Mouse (Mus musculus) heart, postnatal 0 days (tissue): ENCODE measurements around the gene Fbxo21. TPM values are rescaled to one million over a fixed set of nuclear protein-coding genes. Genes with fewer than 3 reads are reported as not detected.

ENCODE experiments used
- ATAC-seq: fragments of 200-750 bp; cut with Nextera tagmentation; 2 replicates; pipeline ENCODE4 v1.8.0; 2017; ENCODE audit warnings: low read depth, moderate number of reproducible peaks, moderate library complexity; ENCODE audit not compliant: insufficient read depth
- DNase-seq: peaks from one replicate; pipeline ENCODE4 v3.0.0-alpha.2; 2016; ENCODE audit warnings: low spot score
- H3K27ac ChIP-seq: fragments of 300-500 bp; sonication (generic); 2 replicates; pipeline ENCODE4 v1.5.1; 2014; ENCODE audit warnings: low read depth, mild to moderate bottlenecking
- H3K27me3 ChIP-seq: fragments of 300-500 bp; sonication (generic); 2 replicates; pipeline ENCODE4 v1.6.1; 2014; ENCODE audit warnings: low read length, mixed read lengths; ENCODE audit not compliant: control insufficient read depth, insufficient read depth
- H3K36me3 ChIP-seq: fragments of 300-500 bp; sonication (generic); replicated peaks from 2 replicates; pipeline ENCODE4 v1.6.1; 2014; ENCODE audit warnings: low read length, mixed read lengths; ENCODE audit not compliant: control insufficient read depth, insufficient read depth
- H3K4me1 ChIP-seq: fragments of 300-500 bp; sonication (generic); 2 replicates; pipeline ENCODE4 v1.6.1; 2014; ENCODE audit warnings: antibody characterized with exemption; ENCODE audit not compliant: control insufficient read depth, insufficient read depth
- H3K4me2 ChIP-seq: fragments of 300-500 bp; sonication (generic); 2 replicates; pipeline ENCODE4 v1.6.1; 2014; ENCODE audit warnings: low read depth, mild to moderate bottlenecking, low read length, moderate library complexity
- H3K4me3 ChIP-seq: fragments of 300-500 bp; sonication (generic); 2 replicates; pipeline ENCODE4 v1.5.1; 2014; ENCODE audit warnings: low read depth, low read length
- H3K9ac ChIP-seq: fragments of 300-500 bp; sonication (generic); replicated peaks from 2 replicates; pipeline ENCODE4 v1.6.1; 2014; ENCODE audit warnings: low read depth, low read length, mixed read lengths
- H3K9me3 ChIP-seq: fragments of 300-500 bp; sonication (generic); replicated peaks from 2 replicates; pipeline ENCODE4 v1.6.1; 2016; ENCODE audit warnings: low read length; ENCODE audit not compliant: control insufficient read depth
- CTCF ChIP-seq: IDR thresholded peaks from 2 replicates; pipeline ENCODE4 v1.5.1; 2016; ENCODE audit warnings: antibody characterized with exemption, control low read depth, low read depth
- EP300 ChIP-seq: IDR thresholded peaks from 2 replicates; pipeline ENCODE4 v1.6.1; 2016; ENCODE audit warnings: antibody characterized with exemption, low read depth
- WGBS: fragments of 180-500 bp; shearing (Covaris S2); extraction: QIAGEN DNeasy Blood & Tissue Kit; methylation state at CpG from one replicate; pipeline ENCODE4 v1.1.7; 2014; 5-methylcytosine and 5-hydroxymethylcytosine counted together
- polyA plus RNA-seq: library from polyadenylated mRNA; unstranded; fragments of >200 nt; fragmentation: Nextera tagmentation; extraction: Ambion mirVana; gene quantifications from 2 replicates; pipeline ENCODE4 v1.2.1, GENCODE M21; 2015
- total RNA-seq: library from RNA; depleted of rRNA; stranded (reverse); fragments of >200 nt; gene quantifications from 2 replicates; pipeline ENCODE4 v1.2.3, GENCODE M21; 2014; ENCODE audit warnings: low replicate concordance

Fbxo21 gene
- total and polyA plus RNA-seq, 2 experiments from 2014 or later, result 36.0 to 50.8 TPM

- Histone ChIP-seq H3K36me3 (peaks cover 29% of the 10 kb centered on the region), H3K9me3 (no peaks in the 10 kb centered on the region), H3K27me3 (no peaks in the 10 kb centered on the region), H3K4me3 (no peak overlapping the region), H3K4me2 (no peak overlapping the region), H3K27ac (no peak overlapping the region), H3K4me1 (no peaks in the 10 kb centered on the region), H3K9ac (no peak overlapping the region)
- DNase-seq (no peak), ATAC-seq (no peak)
- TF ChIP-seq CTCF (no peak), EP300 (no peak)
- WGBS, result 82% methylated on average over 7 of the region's 7 CpGs
These were observed 34.3 kb downstream of the Fbxo21 start for GRCm38 (mm10) chr5:118010872-118011271.

- no peaks in the 10 kb centered on the region for H3K9me3 ChIP-seq
- 73% methylated on average over 7 of the region's 7 CpGs for WGBS
- no peaks in the 10 kb centered on the region for H3K27me3 ChIP-seq
- ATAC-seq (no peak), DNase-seq (no peak)
- H3K27ac ChIP-seq, result no peak overlapping the region
- TF ChIP-seq CTCF, result no peak
- no peak for TF ChIP-seq EP300
- H3K4me1 ChIP-seq, result no peaks in the 10 kb centered on the region
- H3K4me2 ChIP-seq, result no peak overlapping the region
- H3K9ac ChIP-seq, result no peak overlapping the region
- peaks cover 25% of the 10 kb centered on the region for H3K36me3 ChIP-seq
- H3K4me3 ChIP-seq, result no peak overlapping the region
These were observed 35.3 kb downstream of the Fbxo21 start for GRCm38 (mm10) chr5:118011796-118012195.

- Histone ChIP-seq H3K9ac (no peak overlapping the region), H3K27ac (no peak overlapping the region), H3K4me3 (no peak overlapping the region), H3K9me3 (no peaks in the 10 kb centered on the region), H3K4me1 (no peaks in the 10 kb centered on the region), H3K4me2 (no peak overlapping the region), H3K36me3 (no peaks in the 10 kb centered on the region), H3K27me3 (peaks cover 7% of the 10 kb centered on the region; the same call in 1 of the 2 replicates)
- ATAC-seq (peak; percentile 50; the same call in 1 of the 2 replicates), DNase-seq (peak; percentile 22)
- 25% methylated on average over 12 of the region's 12 CpGs for WGBS
- TF ChIP-seq CTCF, result no peak
- TF ChIP-seq EP300, result no peak
These were observed 38.5 kb downstream of the Fbxo21 start for GRCm38 (mm10) chr5:118015028-118015427.

GRCm38 (mm10) chr5:118015669-118016068 lies 39.1 kb downstream of the Fbxo21 start:
- no peaks in the 10 kb centered on the region for H3K4me1 ChIP-seq
- WGBS, result 93% methylated on average over 2 of the region's 2 CpGs
- no peak overlapping the region for H3K4me2 ChIP-seq
- no peak for DNase-seq
- TF ChIP-seq CTCF, result no peak
- TF ChIP-seq EP300, result no peak
- no peak overlapping the region for H3K27ac ChIP-seq
- H3K9ac ChIP-seq, result no peak overlapping the region
- no peak overlapping the region for H3K4me3 ChIP-seq
- H3K36me3 ChIP-seq, result no peaks in the 10 kb centered on the region
- no peaks in the 10 kb centered on the region for H3K9me3 ChIP-seq
- ATAC-seq, result no peak
- peaks cover 7% of the 10 kb centered on the region; the same call in 1 of the 2 replicates for H3K27me3 ChIP-seq

GRCm38 (mm10) chr5:118017527-118017926 lies 41.0 kb downstream of the Fbxo21 start:
- Histone ChIP-seq H3K4me1 (no peaks in the 10 kb centered on the region), H3K27ac (no peak overlapping the region), H3K9ac (no peak overlapping the region), H3K27me3 (peaks cover 7% of the 10 kb centered on the region; the same call in 1 of the 2 replicates), H3K9me3 (no peaks in the 10 kb centered on the region), H3K4me2 (no peak overlapping the region), H3K36me3 (no peaks in the 10 kb centered on the region), H3K4me3 (no peak overlapping the region)
- DNase-seq, result no peak
- WGBS, result 60% methylated on average over 5 of the region's 5 CpGs
- no peak for ATAC-seq
- TF ChIP-seq EP300, result no peak
- TF ChIP-seq CTCF, result no peak

- ATAC-seq, result no peak
- Histone ChIP-seq H3K27ac (no peak overlapping the region), H3K4me2 (no peak overlapping the region), H3K36me3 (no peaks in the 10 kb centered on the region), H3K4me1 (0 out of 2 replicates have a peak, but pooled peaks cover 3% of the 10 kb centered on the region), H3K27me3 (peaks cover 7% of the 10 kb centered on the region; the same call in 1 of the 2 replicates), H3K4me3 (no peak overlapping the region), H3K9ac (no peak overlapping the region), H3K9me3 (no peaks in the 10 kb centered on the region)
- TF ChIP-seq EP300, result no peak
- no peak for TF ChIP-seq CTCF
- no peak for DNase-seq
- 57% methylated on average over 11 of the region's 11 CpGs for WGBS
These were observed 43.4 kb downstream of the Fbxo21 start for GRCm38 (mm10) chr5:118019905-118020304.
